Mouse (Mus musculus): ENCODE results near the gene Psmd11.
A peak's percentile ranks its signal among the peaks of the same experiment; 100 is the strongest.
"Not testable (repeated sequence)": the region's sequence is repeated elsewhere in the genome, so short reads cannot be mapped to it uniquely, and the experiment has no call there.

The Psmd11 gene

GRCm38 (mm10) chr11:80428381-80429008 lies at the start of gene Psmd11:
TSS of gene Psmd11 (plus strand) at chr11:80428615.
- peak; percentile 92 for DNase-seq (ENCODE audit: low spot score in 2 of 2)

DNA sequence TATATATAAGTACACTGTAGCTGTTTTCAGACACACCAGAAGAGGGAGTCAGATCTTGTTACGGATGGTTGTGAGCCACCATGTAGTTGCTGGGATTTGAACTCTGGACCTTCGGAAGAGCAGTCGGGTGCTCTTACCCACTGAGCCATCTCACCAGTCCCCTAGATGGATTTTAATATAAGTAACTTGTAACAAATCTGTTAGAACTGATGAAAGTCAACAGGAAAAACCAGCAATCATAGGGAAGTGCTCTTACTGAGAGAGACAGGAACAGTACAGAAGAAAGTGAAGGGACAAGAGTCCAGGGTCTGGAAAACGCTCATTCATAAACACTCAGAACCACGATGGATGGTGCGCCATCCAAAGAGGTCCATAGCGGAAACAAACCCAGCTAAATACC lies 49.2 kb upstream of the Psmd11 start:
- not testable (repeated sequence) for DNase-seq (ENCODE audit: low spot score in 2 of 2)

GRCm38 (mm10) chr11:80382626-80383018 lies 45.8 kb upstream of the Psmd11 start:
- DNase-seq (ENCODE audit: low spot score in 2 of 2): peak in 1 of 2 experiments; percentile 12

DNA sequence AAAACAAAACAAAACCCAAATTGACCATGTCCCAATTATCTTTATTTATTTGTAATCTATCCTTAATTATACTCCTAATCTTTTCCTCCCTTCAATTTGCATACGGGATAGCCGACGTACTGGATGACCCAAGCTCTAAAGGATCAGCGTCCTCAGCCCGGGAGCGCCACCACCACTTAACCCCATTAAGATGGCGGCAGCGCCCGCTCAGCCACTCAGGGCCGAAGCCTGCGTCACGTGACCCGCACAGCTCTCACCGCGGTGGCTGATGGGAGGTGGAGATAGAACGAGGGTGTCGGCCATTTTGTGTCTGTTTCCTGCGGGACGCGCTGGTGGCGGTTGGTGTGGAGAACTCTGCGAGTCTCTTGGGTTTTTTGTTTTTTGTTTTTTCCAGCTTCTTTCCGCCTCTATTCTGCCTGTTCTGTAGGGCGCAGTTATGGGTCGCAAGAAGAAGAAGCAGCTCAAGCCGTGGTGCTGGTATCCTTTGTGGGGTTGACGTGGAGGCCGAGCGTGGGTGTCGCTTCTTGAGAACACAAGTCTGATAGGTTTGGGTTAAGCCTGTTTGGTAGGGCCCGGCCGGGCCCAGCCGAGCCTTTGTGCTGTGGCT lies 45.3 kb upstream of the Psmd11 start, which contains the start of gene Zfp207:
Zfp207 (plus strand) TSS at position 261 of the 607 bp plus-strand sequence.
- DNase-seq (ENCODE audit: low spot score in 2 of 2): peak; percentile 94 to 97

- DNase-seq (ENCODE audit: low spot score in 2 of 2): no peak
Measured at GRCm38 (mm10) chr11:80383626-80384046, 44.8 kb upstream of the Psmd11 start.

DNA sequence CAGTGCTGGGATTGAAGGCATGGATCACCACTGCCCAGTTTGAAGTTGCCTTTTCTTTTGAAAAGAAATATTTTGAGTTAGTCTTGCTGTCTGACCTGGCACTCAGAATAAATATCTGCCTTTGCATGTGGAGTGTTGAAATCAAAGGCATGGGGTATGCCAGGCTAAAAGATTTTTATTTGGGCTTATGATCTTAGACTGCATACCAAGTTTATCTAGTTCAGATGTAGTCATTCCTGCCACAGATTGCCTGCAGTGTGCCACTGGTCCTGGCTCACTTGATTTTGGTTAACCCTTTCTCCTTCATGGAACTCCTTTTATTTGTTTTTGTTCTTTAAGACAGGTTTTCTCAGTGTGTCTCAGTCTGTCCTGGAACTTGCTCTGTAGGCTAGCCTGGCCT lies 44.0 kb upstream of the Psmd11 start:
- DNase-seq (ENCODE audit: low spot score in 2 of 2): no peak

DNA sequence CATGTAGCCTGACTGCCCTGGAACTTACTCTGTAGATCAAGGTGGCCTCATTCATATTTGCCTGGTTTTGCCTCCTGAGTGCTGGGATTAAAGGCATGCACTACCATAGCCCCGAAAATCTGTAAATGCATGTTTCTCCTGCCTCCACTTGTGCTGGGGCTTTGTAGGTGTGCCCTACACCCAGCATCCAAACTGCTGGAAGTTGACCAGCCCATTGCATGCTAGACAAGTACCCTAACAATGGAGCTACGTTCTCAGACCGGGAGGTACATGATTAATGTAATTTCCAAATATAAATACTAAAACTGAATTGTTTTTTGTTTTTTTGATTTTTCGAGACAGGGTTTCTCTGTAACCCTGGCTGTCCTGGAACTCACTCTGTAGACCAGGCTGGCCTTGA lies 43.4 kb upstream of the Psmd11 start:
- no peak for DNase-seq (ENCODE audit: low spot score in 2 of 2)

GRCm38 (mm10) chr11:80386790-80387189 lies 41.6 kb upstream of the Psmd11 start:
- no peak for DNase-seq (ENCODE audit: low spot score in 2 of 2)

- no peak for DNase-seq (ENCODE audit: low spot score in 2 of 2)
Measured at GRCm38 (mm10) chr11:80389885-80390284, 38.5 kb upstream of the Psmd11 start.

- DNase-seq (ENCODE audit: low spot score in 2 of 2): no peak
Measured at GRCm38 (mm10) chr11:80391407-80392120, 36.9 kb upstream of the Psmd11 start.

- DNase-seq (ENCODE audit: low spot score in 2 of 2): no peak
Measured at GRCm38 (mm10) chr11:80395930-80396329, 32.5 kb upstream of the Psmd11 start.

- no peak for DNase-seq (ENCODE audit: low spot score in 2 of 2)
Measured at GRCm38 (mm10) chr11:80396617-80397016, 31.8 kb upstream of the Psmd11 start.

- DNase-seq (ENCODE audit: low spot score in 2 of 2): not testable (repeated sequence)
Measured at GRCm38 (mm10) chr11:80407878-80408277, 20.5 kb upstream of the Psmd11 start.

DNA sequence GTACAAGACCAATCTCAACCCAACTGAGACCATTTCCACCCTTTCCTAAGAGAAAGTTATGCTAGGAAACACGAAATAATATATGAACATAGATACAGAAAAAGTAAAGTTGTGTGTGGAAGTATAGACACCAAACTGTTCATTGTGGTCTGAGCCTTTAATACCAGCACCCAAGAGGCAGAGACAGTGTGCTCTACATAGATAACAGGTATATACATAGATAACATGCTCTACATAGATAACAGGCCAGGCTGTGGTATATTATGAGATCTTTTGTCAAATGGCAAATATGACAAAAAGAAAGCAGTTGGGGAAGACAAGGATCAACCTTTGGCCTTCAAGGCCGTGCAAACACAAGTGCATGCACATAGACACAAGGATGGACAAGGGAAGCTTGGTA lies 18.0 kb upstream of the Psmd11 start:
- DNase-seq (ENCODE audit: low spot score in 2 of 2): no peak

- DNase-seq (ENCODE audit: low spot score in 2 of 2): no peak
Measured at GRCm38 (mm10) chr11:80417085-80417484, 11.3 kb upstream of the Psmd11 start.

GRCm38 (mm10) chr11:80419743-80420142 lies 8.7 kb upstream of the Psmd11 start:
- DNase-seq (ENCODE audit: low spot score in 2 of 2): no peak

- DNase-seq (ENCODE audit: low spot score in 2 of 2): no peak
Measured at GRCm38 (mm10) chr11:80420202-80420984, 8.0 kb upstream of the Psmd11 start.

DNA sequence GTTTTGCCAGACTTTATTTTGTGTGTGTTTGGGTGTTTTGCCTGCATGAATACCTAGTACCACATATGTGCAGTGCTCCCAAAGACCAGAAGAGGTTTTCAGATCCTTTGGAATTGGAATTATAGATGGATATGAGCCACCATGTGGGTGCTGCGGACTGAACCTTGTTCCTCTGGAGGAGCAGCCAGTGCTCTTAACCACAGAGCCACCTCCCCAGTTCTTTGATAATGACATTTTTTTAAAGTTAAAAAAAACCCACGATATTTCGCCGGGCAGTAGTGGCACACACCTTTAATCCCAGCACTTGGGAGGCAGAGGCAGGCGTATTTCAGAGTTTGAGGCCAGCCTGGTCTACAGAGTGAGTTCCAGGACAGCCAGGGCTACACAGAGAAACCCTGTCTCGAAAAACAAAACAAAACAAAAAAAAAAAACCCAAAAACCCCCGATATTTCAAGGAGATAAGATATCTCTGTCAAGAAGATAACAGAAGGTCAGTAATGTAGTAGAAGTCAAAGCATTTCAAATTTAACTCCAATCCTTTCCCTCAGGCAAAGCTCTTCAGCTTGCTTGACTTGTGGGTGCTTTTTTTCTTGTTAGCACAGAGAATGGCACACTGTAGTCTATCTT lies 6.9 kb upstream of the Psmd11 start:
- DNase-seq (ENCODE audit: low spot score in 2 of 2): no peak

GRCm38 (mm10) chr11:80424691-80425090 lies 3.7 kb upstream of the Psmd11 start:
- no peak for DNase-seq (ENCODE audit: low spot score in 2 of 2)

- no peak for DNase-seq (ENCODE audit: low spot score in 2 of 2)
Measured at GRCm38 (mm10) chr11:80425247-80425778, 3.1 kb upstream of the Psmd11 start.

Measured in frontal cortex, postnatal 14 days (tissue).